Mouse (Mus musculus) macrophage (primary cell): ENCODE measurements around the gene Npnt. TPM values are rescaled to one million over a fixed set of nuclear protein-coding genes. Genes with fewer than 3 reads are reported as not detected.

Source experiments
- H3K27ac ChIP-seq: fragments of 350-480 bp; formaldehyde crosslinking; 2 replicates; pipeline ENCODE4 v1.9.0; 2021
- H3K36me3 ChIP-seq: fragments of 350-480 bp; formaldehyde crosslinking; 2 replicates; pipeline ENCODE4 v1.9.0; 2021; ENCODE audit errors: inconsistent target
- H3K4me3 ChIP-seq: fragments of 350-480 bp; formaldehyde crosslinking; 2 replicates; pipeline ENCODE4 v1.9.0; 2021; ENCODE audit errors: inconsistent target
- H3K79me2 ChIP-seq: fragments of 350-480 bp; formaldehyde crosslinking; 2 replicates; pipeline ENCODE4 v1.9.0; 2021; ENCODE audit errors: inconsistent target
- WGBS: methylation state at CpG from one replicate; pipeline ENCODE4 v1.1.7; 2026; ENCODE audit warnings: inconsistent platforms; ENCODE audit not compliant: missing documents; 5-methylcytosine and 5-hydroxymethylcytosine counted together
- polyA plus RNA-seq: library from polyadenylated mRNA; stranded (reverse); fragments of 250-400 nt; gene quantifications from 3 replicates; pipeline ENCODE4 v1.2.4, GENCODE M21; 2018; ENCODE audit warnings: inconsistent platforms

Gene Npnt
- polyA plus RNA-seq, 1 experiment from 2014 or later: not detected

DNA sequence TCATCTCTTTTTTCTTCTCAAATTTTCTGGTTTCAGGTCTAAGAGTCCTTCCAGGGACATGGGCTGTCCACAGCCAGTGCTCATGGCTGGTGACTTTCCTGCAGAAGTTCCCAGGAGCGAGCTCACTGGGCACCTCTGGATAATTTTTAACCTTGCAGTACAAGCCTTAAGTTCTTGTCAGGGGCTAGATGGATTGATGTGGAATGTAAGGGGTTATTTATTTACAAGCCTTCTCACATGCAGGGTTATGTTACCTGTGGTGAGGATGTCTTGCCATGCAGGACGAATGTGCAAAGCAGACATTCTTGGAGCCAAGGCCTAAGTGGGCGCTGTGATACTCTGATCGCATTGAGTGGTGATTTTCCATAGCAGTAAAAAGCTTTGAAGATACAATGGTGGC lies 84.5 kb downstream of the Npnt start:
- H3K27ac ChIP-seq: no peak overlapping the region
- no peaks in the 10 kb centered on the region for H3K36me3 ChIP-seq
- no peak overlapping the region for H3K4me3 ChIP-seq
- WGBS: 95% methylated on average over 4 of the region's 4 CpGs
- H3K79me2 ChIP-seq: no peaks in the 10 kb centered on the region

DNA sequence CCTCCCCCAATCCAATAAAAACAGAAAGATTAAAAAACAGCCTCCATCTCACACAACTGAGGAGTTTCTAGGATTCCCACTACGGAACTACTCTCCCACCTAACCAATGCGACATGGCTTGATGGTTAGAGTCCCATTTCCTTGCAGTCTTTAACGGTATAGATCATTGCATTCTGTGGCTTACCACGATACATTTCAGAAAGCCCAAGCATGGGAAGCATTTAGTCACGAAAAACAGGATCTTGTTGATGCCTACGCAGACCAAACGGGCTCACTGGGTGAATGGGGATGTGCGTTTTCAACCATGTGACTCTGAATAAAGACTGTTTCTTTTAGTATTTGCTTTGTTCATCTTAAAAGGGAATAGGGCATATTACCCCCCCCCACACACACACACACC lies 85.1 kb downstream of the Npnt start:
- H3K36me3 ChIP-seq: no peaks in the 10 kb centered on the region
- no peak overlapping the region for H3K27ac ChIP-seq
- H3K79me2 ChIP-seq: no peaks in the 10 kb centered on the region
- 27% methylated on average over 8 of the region's 8 CpGs for WGBS
- H3K4me3 ChIP-seq: no peak overlapping the region

DNA sequence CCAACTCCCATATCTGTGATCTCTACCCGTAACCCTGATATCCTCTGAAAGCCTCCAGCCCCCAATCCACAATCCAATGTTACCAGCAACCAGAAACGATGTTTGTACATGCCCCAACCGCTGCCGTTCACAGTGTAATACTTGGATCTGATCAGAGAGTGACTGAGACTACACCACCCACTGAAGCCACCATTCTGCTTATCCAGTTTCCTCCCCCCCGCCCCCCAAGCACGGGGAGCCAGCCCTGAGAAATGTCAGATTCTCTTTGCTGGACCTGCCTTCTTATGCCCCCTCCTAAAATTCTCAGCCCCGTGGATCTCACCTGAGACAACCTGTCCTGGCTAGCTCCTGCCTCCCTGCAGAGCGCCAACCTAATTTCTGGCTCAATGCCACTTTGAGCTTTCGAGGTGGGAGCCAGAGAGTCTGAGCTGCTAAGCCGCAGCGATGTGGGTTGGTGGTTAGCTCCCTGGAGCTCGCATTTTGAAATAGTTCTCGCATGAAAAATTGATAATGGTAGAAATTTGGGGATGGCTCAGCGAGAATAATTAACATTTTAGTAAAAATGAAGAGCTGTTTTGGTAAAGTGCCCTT lies 85.7 kb downstream of the Npnt start:
- WGBS: 67% methylated on average over 14 of the region's 14 CpGs
- H3K79me2 ChIP-seq: no peaks in the 10 kb centered on the region
- no peak overlapping the region for H3K27ac ChIP-seq
- no peak overlapping the region for H3K4me3 ChIP-seq
- no peaks in the 10 kb centered on the region for H3K36me3 ChIP-seq

DNA sequence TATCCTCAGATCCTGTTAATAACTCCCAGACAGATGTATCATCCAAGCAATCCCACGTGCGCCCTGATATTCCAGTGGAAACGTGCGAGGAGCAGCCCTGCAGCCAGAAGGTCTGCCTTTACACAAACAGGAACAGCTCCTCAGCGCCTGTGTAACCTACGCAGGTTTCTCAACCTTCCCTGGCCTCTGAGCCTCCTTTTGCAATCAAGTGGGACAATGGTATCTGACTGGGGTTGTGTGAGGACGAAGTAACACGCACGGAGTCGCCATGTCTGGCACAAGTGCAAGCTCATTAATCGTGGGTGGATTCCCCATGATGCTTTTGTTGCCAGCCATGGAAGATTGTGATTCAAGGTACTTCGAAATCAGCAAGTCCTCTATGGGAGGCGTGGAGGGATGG lies 86.2 kb downstream of the Npnt start:
- 90% methylated on average over 13 of the region's 13 CpGs for WGBS
- H3K4me3 ChIP-seq: no peak overlapping the region
- H3K36me3 ChIP-seq: no peaks in the 10 kb centered on the region
- no peaks in the 10 kb centered on the region for H3K79me2 ChIP-seq
- no peak overlapping the region for H3K27ac ChIP-seq

DNA sequence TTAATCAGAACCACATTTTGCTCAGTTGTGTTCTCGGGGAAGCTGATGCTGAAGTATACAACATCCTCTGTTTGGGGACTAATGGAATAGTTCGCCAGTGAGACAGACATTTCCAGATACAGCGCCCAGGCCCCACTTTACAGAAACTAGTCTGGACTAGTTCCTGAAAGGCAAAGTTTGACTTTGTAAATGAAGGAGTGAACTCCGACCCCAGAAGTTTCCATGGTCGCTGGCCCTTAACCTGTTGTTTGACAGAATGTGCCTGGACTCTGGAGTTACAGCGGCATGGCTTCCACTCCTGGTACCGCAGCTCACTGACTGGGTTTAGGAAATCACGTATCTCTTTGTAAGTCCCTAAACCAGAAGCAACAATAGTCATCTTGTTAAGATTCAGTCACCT lies 89.3 kb downstream of the Npnt start:
- no peaks in the 10 kb centered on the region for H3K36me3 ChIP-seq
- H3K79me2 ChIP-seq: no peaks in the 10 kb centered on the region
- H3K4me3 ChIP-seq: no peak overlapping the region
- WGBS: 94% methylated on average over 8 of the region's 8 CpGs
- H3K27ac ChIP-seq: no peak overlapping the region

DNA sequence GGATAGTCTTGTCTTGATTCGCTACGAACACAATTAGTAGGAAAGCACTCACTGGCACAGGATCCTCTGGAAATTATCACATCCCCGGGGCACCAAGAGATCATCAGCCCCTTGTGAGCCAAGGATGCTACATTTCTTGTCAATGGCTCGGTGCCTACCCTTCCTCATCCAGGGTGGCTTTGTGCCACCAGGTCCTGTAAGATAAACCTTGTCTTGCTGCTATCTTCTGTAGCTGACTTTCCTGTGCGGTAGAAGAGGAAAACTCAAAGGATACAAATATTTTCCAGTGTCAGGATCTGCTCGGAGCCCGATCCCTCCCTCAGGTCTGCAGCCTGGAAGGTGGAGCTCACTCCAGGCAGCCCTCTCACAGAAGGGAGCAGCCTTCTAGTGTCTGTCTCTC lies 90.5 kb downstream of the Npnt start:
- Histone ChIP-seq H3K36me3 (no peaks in the 10 kb centered on the region), H3K4me3 (no peak overlapping the region), H3K27ac (no peak overlapping the region), H3K79me2 (no peaks in the 10 kb centered on the region)
- 87% methylated on average over 7 of the region's 7 CpGs for WGBS

DNA sequence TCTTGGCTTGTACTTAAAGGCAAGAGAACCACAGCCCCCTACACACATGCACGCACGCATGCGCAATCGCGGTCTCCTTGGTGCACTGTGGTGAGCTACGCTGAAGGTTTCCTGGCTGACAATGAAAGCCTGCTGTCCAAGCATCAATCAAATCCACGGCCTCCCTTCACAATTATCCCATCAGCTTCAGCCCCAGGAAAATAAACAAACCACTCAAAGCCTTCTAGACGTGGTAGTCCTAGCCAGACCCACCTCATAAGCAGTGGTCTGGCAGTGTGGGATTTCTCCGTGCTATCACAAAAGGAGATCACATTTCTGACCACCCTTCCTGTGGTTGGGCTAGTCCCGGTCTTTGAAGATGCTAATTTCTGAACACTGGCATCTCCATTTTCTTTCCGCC lies 91.2 kb downstream of the Npnt start:
- Histone ChIP-seq H3K4me3 (no peak overlapping the region), H3K36me3 (no peaks in the 10 kb centered on the region)
- WGBS: 66% methylated on average over 11 of the region's 11 CpGs

DNA sequence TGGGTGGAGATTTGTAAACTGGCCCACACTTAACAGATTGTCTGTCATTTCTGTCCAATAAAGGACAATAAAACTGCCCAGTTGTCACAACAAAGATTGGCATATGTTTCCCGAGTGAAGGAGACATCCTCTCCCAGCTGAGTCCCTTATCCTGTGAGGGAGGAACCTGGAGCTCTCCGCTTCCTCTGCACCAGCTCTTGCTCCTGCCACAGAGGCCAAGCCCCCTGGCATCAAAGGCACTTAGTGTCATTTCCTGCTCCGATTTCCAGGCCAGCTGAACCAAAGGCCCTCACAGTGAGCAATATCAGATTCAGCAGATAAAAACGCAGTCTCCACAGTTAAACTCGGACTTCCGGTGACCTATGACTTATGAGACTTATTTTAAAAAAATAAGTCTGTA lies 93.4 kb downstream of the Npnt start:
- Histone ChIP-seq H3K79me2 (no peaks in the 10 kb centered on the region), H3K36me3 (no peaks in the 10 kb centered on the region), H3K27ac (no peak overlapping the region), H3K4me3 (no peak overlapping the region)
- 26% methylated on average over 6 of the region's 6 CpGs for WGBS

More for the DNA sequence above, 91.2 kb downstream of the Npnt start:
- H3K27ac ChIP-seq: no peak overlapping the region
- no peaks in the 10 kb centered on the region for H3K79me2 ChIP-seq

DNA sequence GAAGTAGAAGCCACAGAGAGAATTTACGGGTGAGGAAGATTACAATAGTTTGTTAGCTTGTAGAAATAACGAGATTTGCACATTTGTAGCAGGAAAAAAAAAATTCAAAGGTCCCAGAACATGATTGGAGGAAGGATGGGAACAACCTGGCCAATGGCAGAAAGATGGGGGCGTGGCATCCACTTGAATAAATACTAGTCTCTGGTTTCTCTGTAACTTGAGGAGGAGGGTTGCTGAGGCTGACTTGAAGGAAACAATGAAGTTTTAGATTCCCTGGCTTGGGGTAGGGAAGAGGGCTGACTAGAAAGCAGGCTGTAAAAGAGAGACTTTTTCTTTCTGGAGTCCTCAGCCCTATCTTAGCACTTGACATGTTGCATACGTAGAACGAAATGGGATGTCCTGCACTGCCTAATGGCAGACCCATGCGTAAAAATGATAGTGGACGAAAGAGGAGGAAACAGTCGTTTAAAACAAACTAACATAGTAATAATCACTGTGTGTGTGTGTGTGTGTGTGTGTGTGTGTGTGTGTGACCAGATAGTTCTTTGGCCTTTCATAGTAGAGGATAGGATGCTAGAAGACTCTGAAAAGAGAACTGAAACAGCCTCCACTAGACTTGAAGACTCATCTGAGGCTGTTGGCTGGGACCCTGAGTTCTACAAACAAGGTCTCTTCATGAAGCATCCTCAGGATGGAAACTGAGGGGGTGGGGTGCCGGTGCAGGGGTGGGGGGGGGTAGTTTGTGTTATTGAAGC lies 94.5 kb downstream of the Npnt start:
- Histone ChIP-seq H3K27ac (no peak overlapping the region), H3K4me3 (no peak overlapping the region), H3K36me3 (no peaks in the 10 kb centered on the region), H3K79me2 (no peaks in the 10 kb centered on the region)
- WGBS: 73% methylated on average over 9 of the region's 9 CpGs

DNA sequence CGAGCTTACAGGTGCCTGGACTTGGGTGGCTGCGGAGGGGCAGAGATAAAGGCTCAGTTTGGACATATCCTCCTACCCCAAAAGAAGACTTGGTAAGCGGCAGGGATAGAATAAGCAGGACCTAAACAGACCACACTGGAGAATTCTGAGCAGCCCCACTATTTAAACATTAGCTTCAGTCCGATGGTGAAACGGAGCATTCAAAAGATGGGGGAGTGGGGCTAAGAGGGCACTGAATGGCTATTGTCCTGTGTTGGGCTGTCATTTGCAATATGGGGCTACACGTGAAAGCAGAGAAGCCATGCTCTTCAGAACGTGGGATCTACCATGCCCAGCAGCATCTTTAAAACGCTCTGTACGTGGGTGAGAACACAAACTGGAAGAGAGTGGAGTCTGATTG lies 95.8 kb downstream of the Npnt start:
- Histone ChIP-seq H3K79me2 (no peaks in the 10 kb centered on the region), H3K36me3 (no peaks in the 10 kb centered on the region), H3K4me3 (no peak overlapping the region), H3K27ac (no peak overlapping the region)
- WGBS: 92% methylated on average over 9 of the region's 9 CpGs

DNA sequence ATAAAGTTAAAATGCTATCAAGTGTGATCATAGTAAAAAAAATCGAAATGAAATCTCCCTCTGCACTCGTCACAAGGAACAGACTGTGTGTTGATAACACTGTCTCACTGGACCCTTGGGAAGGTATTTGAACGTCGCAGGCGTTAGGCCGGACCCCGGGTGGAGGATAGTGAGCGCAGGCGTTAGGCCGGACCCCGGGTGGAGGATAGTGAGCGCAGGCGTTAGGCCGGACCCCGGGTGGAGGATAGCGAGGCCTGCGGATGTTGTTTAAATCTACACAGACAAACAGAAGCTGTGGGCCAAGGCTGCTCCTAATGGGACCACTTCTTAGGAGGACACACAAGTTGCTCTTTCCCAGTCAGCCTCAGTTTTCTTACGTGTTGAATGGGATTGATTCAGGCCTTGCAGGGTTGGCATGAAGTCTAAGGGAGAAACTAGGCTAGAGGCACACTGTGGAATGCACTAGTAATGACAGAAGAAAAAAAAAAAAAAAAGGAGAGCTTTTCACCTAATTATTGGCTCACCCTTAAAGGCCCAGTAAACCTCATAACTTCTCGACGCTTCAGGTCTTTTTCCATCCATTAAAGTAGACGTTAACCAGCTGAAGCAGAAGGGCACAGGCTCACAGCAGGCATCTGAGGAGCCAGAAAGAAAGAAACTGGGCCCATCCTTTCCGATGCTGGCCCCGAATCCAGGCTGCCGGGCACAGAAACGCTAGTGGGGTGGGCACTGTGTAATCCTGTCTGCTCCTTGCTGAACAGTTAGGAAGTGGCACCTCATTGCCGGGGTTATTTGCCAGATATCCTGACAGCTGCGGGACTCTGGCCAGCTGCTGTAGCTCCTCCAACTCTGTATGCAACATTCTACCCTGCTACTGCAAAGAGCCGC lies 98.0 kb downstream of the Npnt start:
- H3K36me3 ChIP-seq: no peaks in the 10 kb centered on the region
- no peak overlapping the region for H3K4me3 ChIP-seq
- no peak overlapping the region for H3K27ac ChIP-seq
- H3K79me2 ChIP-seq: no peaks in the 10 kb centered on the region
- 89% methylated on average over 26 of the region's 28 CpGs for WGBS

DNA sequence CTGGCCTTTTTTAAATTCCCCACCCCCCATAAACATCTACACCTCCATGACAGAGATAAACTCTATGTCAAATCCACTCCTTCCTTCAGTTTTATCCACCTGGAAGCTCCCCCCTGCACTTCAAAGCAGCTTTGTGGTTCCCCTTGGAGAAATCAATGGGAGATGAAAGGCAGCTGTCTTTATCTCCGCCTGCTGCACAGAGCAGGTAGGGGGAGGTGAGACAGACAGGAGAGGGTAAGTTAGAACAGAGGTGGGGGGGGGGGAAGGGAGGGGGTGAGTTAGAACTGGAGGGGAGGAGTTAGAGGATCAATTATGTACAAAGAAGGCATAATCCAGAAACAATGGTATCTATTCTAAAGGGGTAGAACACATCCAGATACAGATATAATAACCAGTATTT lies 98.7 kb downstream of the Npnt start:
- 90% methylated on average over 1 of the region's 1 CpGs for WGBS
- Histone ChIP-seq H3K36me3 (no peaks in the 10 kb centered on the region), H3K79me2 (no peaks in the 10 kb centered on the region), H3K4me3 (no peak overlapping the region), H3K27ac (no peak overlapping the region)

DNA sequence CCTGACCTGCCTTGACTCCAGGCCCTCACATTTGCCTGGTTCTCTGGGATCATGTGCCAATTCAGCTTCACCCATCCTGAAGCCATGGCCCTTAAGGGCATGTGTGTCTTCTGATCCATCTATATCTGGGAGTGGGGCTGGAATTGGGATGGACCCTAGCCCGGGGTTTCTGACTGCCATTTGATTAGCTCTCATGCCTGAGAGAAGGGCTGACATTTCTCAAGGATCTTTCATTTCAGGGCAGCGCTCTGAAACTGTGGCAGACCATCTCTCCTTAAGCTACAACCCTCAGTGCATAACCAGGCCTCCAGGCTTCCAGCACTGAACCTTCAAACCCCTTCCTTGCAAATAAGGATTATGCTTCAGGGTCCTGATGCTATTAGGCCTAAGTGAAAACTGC lies 99.7 kb downstream of the Npnt start:
- Histone ChIP-seq H3K36me3 (no peaks in the 10 kb centered on the region), H3K4me3 (no peak overlapping the region), H3K79me2 (no peaks in the 10 kb centered on the region), H3K27ac (no peak overlapping the region)
- 94% methylated on average over 2 of the region's 2 CpGs for WGBS

DNA sequence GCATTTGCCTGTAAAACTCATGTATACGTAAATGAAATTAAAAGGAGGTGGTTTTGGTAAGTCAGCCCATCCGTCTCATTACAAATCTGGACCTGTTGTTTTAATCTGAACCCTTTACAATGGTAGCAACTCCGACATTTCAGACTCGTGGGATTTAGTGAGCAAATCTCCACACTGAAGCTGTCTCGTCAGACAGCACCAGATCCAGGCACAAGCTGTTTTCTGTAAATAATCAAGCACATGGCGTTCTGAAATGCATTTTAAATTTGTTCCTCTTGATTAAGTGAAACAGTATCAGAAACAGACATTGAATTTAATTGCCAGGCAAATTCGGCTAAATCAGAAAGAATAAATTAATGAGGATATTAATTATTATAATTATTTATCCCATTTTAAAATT lies 100.4 kb downstream of the Npnt start:
- 90% methylated on average over 7 of the region's 7 CpGs for WGBS
- Histone ChIP-seq H3K27ac (no peak overlapping the region), H3K36me3 (no peaks in the 10 kb centered on the region), H3K79me2 (no peaks in the 10 kb centered on the region), H3K4me3 (no peak overlapping the region)

DNA sequence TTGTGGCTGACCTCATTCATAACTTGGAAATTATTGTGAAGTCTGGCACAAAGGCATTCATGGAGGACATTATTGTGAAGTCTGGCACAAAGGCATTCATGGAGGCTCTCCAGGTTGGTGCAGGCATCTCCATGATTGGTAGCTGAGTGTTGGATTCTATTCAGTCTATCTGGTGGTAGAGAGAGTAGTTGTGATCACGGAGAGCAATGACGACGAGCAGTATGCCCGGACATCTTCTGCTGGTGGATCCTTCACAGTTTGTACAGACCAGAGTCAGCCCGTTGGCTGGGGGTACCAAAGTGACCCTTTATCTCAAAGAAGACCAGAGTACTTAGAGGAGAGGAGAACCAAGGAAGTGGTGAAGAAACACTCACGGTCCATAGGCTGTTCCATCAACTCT lies 107.4 kb downstream of the Npnt start:
- H3K36me3 ChIP-seq: peaks cover 27% of the 10 kb centered on the region; the same call in 1 of the 2 replicates
- H3K27ac ChIP-seq: no peak overlapping the region
- 98% methylated on average over 5 of the region's 6 CpGs for WGBS
- H3K79me2 ChIP-seq: no peaks in the 10 kb centered on the region
- no peak overlapping the region for H3K4me3 ChIP-seq
